Mouse (Mus musculus): ENCODE data around the gene Cyp2d40.

- TF ChIP-seq POLR2A (IDR thresholded peaks at IDR 0.05; ENCODE audit: extremely low read depth, insufficient read depth, low read length): no peak
- no peak for TF ChIP-seq CTCF (IDR thresholded peaks at IDR 0.05; ENCODE audit: low read depth, low read length)
Observed at GRCm38 (mm10) chr15:82795936-82796440, 32.0 kb upstream of the Cyp2d40 start.
